Mouse (Mus musculus): ENCODE data around the gene Asic2.

Gene Asic2

GRCm38 (mm10) chr11:81202578-81202977, 765.7 kb downstream of the Asic2 start:
- DNase-seq (ENCODE audit: low read depth, low spot score), result no peak

- no peak for DNase-seq (ENCODE audit: low read depth, low spot score)
These were observed 774.4 kb downstream of the Asic2 start for GRCm38 (mm10) chr11:81193856-81194255.

- DNase-seq (ENCODE audit: low read depth, low spot score), result no peak
These were observed 776.1 kb downstream of the Asic2 start for GRCm38 (mm10) chr11:81192155-81192554.

GRCm38 (mm10) chr11:81189103-81189502, 779.2 kb downstream of the Asic2 start:
- DNase-seq (ENCODE audit: low read depth, low spot score), result no peak

DNA sequence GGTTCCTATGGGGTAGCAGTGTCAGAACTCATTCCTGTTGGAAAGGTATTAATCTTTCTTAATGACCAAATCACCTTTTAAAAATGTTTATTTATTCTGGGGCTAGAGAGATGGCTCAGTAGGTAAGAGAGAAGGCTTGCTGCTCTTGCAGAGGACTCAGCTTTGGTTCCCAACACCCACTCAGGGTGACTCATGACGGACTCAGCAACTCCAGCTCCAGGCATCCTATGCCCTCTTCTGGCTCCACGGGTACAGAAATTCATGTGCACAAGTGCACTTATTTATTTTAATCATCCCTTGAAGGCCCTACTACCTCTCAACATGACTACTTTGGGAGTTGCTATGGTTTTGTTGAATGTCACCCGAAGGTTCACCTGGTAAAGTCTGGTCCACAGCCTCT, 780.4 kb downstream of the Asic2 start:
- DNase-seq (ENCODE audit: low read depth, low spot score), result no peak

DNA sequence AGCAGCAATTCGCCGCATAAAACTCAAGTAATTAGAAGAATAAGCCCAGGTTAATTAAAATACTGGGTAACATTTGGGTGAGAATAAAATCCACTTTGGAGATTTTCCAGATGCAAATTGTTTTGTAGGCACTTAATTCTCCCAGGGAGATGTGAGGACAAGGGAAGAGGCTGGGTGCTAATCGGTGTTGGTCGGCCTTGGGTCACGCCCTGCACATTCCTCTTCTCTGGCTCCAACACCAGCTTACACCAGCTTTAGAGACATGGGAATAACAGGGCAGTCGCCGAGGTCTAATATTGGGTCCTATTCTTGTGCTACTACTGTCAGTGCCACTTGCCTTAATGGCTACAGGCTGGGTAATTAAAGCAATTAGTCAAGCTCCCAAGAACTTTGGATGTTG, 783.5 kb downstream of the Asic2 start:
- DNase-seq (ENCODE audit: low read depth, low spot score), result no peak

DNA sequence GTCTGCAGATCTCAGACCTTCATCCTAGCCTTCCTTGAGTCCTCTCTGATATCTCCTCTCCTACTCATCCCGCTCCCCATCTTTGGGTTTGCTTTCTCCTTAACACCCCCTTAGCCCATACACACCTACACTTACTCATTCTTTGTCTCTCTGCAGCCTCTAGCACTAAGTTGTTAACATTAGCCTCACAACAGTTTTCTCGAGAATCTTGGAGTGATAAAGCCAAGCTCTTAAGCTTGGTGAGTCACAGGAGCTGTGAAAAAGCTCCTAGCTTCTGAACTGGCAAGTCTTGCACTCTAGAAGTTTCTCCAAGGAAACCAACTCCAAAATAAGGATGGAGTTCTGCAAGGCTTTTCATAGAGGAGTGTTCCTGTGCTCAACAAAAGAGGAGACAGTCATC, 803.4 kb downstream of the Asic2 start:
- no peak for DNase-seq (ENCODE audit: low read depth, low spot score)

- no peak for DNase-seq (ENCODE audit: low read depth, low spot score)
These were observed 805.2 kb downstream of the Asic2 start for GRCm38 (mm10) chr11:81163056-81163455.

DNA sequence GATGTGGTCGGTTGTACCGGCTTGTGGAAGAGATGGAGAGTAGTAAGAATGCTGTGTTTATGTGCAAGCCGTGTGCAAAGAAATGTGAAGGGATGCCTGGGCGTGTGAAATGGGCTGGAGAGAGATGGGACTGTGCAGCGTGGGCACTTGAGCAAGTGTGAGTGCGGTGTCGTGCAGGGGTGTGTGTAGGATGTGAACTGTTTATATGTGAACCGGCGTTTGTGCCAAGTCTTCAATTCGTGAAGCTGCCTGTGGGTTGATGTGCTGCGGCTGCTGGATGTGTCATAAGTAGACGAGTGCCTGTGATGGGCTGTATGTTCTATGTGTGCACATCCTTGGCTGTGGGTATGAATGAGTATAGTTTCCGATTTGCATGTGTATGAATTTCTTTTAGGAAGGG, 814.4 kb downstream of the Asic2 start:
- no peak for DNase-seq (ENCODE audit: low read depth, low spot score)

GRCm38 (mm10) chr11:81153161-81153840, 815.0 kb downstream of the Asic2 start:
- DNase-seq (ENCODE audit: low read depth, low spot score), result peak; percentile 51

DNA sequence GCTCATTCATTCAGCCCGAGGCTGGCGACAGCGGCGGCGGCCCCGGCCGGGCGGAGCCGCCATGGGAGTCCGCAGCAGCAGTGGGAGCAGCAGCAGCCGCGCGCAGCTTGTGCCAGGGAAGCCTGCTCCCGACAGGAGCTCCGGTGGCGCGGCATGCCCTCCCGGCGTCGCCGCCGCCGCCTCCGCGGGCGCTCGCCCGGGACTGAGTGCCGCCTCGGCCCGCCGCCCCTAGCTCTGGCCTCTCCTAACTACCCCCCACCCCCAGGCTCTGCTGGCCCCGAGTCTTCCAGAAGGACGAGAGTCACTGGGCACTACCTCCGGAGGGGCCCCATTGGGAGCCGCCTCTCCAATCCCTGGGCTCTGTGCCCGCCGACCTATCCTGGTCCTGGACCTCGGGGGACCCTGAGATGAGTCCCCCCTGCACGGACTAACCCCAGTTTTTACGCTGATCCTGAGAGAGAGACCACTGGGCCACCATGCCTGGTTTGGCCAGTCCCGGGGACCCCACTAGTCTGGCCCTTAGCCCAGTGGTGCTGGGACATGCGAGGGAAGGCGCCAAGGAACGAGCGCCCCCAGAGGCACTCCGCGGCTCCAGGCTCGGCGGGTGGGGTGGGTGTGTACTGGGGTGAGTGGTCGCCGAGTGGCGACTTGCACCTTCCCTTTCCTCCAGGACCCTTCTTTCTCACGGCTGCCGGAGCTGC, 815.6 kb downstream of the Asic2 start:
- DNase-seq (ENCODE audit: low read depth, low spot score), result no peak

DNA sequence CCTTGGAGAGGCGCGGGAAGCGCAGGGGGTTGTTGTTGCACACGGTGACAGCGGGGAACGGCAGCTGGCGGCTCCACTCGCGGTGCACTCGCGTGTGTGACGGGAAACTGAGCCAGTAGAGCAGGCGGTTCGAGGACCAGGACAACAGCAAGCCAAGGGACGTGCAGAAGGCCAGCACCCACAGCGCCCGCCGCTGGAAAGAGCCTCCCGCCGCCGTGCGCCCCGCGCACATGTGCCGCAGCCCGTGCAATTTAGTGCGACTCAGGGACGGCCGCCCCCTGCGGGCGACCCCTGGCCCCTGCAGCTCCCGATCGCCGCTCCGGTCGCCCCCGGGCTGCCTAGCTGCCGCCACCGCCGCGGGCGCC, 816.3 kb downstream of the Asic2 start:
- no peak for DNase-seq (ENCODE audit: low read depth, low spot score)

GRCm38 (mm10) chr11:81151286-81152020, 816.8 kb downstream of the Asic2 start:
- DNase-seq (ENCODE audit: low read depth, low spot score), result no peak

GRCm38 (mm10) chr11:81150621-81151020, 817.6 kb downstream of the Asic2 start:
- DNase-seq (ENCODE audit: low read depth, low spot score), result no peak

DNA sequence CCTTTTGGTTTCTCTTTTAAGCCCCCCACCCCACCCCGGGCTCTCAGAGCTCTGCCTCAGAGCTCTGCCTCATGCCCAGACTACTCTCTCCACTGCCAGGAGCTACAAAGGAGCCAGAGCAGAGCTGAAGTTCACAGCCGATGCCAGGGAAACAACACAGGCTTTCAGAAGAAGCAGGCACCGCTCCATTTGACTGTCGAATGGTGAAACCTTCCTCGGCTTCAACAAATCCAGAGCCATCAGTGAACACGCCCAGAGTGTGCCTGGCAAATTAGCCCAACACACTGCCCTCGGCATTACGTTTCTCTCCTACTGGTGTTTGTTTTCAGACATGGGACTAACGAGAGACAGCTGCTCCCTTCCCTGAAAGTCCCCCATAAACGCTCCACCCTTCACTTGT, 819.8 kb downstream of the Asic2 start:
- DNase-seq (ENCODE audit: low read depth, low spot score), result no peak

- no peak for DNase-seq (ENCODE audit: low read depth, low spot score)
These were observed 821.6 kb downstream of the Asic2 start for GRCm38 (mm10) chr11:81146574-81147157.

- no peak for DNase-seq (ENCODE audit: low read depth, low spot score)
These were observed 833.1 kb downstream of the Asic2 start for GRCm38 (mm10) chr11:81135141-81135540.

- DNase-seq (ENCODE audit: low read depth, low spot score), result no peak
These were observed 834.3 kb downstream of the Asic2 start for GRCm38 (mm10) chr11:81133950-81134349.

DNA sequence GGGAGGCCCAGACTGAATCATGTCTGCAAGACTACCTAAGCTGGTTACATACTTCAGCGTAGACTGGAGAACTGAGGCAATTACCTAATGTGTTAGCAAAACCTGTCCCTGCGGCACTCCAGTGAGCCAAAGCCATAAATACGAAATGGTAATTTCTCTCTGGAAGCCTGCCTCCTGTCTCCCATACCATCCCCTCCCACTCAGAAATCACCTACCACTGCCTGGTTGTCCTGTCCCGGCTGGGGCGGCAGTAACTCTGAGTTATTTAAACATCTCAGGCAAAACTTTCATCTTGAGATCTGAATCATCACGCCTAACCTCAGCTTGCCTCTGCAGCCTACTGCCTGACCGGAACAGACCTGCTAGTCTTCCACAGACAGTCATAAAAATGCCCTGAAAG, 835.6 kb downstream of the Asic2 start:
- DNase-seq (ENCODE audit: low read depth, low spot score), result no peak

DNA sequence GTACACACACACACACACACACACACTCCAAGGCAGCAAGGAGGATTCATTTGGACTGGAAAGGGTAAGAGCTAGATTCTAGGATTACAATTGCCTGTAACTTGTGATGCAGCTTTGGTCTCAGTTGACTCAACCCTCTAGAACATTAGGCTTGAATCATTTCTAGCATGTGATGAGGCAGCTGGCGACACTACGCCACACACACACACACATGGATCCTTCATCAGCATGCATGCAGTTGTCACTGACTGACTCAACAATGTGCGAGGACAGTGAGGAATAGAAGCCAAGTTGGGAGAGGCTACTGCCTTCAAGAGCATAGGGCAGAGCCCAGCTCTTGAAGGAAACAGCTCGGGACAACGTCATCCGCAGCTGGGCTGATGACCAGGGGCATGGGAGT, 843.9 kb downstream of the Asic2 start:
- no peak for DNase-seq (ENCODE audit: low read depth, low spot score)

DNA sequence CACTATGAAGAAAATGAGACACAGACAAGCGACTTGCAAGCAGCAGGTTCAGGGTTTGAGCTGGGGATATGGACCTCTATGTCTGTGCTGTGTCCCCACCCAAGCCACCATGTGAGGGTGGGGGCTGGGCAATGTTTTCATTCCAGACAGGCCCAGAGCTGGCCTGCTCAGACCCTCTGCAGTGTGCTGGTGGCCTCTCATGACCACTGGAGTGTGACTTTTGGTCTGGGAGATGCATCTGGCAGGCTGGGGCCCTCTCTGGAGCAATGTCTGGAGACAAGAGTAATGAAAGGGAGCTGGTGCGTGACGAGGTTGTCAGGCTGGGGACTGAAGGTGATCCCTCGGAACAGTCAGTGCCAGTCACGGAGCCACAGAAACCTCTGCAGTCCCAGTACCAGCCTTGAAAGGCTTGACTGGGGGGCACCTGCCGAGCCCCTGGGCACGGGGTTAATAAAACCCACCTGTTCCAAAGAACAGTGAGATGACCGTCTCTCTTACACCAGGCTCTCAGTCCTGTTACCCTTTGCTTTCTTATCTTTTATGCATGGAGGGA, 848.2 kb downstream of the Asic2 start:
- no peak for DNase-seq (ENCODE audit: low read depth, low spot score)

DNA sequence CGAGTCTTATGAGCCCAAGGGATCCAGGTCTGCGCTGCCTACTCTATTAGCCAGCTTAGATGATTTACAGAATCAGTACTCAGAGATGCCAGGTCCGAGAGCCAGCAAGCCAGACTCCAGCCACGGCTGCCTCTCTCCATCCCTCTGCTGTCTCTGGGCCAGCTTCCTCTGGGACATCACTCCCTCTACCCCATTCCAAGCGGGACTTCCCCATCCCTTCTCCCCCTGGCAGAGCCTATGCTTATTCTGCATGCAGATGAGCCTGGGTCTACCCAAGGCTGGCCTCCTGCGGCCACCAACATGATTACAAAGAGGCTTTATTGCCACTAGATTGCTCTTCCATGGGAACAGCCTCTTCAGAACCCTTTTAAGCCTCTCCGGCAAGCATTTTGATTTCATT, 850.2 kb downstream of the Asic2 start:
- DNase-seq (ENCODE audit: low read depth, low spot score), result no peak
